Mouse (Mus musculus): Measurements from ENCODE around the gene Uba1y.
A peak's percentile ranks its signal among the peaks of the same experiment; 100 is the strongest.
"Not testable (repeated sequence)": the region's sequence is repeated elsewhere in the genome, so short reads cannot be mapped to it uniquely, and the experiment has no call there.

The Uba1y gene

DNA sequence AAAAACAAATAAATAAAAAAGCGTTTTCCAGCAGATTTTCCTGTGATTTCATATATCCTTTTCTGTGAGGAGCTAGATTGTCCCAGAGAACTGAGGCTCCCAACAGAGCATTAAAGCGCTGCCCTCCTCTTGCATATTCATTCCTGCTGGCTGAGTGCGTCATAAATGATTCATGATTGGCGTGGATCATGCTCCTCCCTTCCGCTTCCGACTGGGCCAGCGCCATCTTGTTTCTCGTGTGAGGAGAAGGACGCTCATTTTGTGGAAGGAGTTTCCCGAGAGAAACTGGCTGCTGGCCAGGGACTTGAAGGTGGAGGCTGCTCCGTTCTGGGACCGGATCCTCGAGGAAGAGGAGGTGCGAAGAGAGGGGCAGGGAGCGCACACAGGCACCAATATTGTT lies at the start of gene Uba1y:
Uba1y (plus strand) TSS at position 254 of the 400 bp plus-strand sequence.
- no peak for DNase-seq (ENCODE audit: low spot score)

DNA sequence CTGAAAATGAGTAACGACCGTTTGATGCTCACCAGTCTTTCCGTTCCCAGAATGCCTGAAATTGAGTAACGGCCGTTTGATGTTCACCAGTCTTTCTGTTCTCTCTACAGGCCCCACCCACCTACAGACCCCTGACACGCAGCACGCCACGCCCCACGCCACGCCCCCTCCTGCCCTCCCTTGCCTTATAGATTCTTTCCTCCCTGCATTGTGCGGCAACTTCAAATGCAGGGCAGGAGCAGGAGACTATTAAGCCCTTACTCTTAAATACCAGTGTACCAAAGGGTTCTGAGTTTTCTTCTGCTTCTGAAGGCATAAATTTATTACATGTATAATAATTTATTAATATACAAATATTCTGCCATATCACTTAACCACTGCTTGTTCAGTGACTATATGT lies 21.1 kb upstream of the Uba1y start, which contains the start of gene Zfy1:
Zfy1 (minus strand) TSS at position 101 of the 400 bp plus-strand sequence.
- DNase-seq (ENCODE audit: low spot score) = not testable (repeated sequence)

DNA sequence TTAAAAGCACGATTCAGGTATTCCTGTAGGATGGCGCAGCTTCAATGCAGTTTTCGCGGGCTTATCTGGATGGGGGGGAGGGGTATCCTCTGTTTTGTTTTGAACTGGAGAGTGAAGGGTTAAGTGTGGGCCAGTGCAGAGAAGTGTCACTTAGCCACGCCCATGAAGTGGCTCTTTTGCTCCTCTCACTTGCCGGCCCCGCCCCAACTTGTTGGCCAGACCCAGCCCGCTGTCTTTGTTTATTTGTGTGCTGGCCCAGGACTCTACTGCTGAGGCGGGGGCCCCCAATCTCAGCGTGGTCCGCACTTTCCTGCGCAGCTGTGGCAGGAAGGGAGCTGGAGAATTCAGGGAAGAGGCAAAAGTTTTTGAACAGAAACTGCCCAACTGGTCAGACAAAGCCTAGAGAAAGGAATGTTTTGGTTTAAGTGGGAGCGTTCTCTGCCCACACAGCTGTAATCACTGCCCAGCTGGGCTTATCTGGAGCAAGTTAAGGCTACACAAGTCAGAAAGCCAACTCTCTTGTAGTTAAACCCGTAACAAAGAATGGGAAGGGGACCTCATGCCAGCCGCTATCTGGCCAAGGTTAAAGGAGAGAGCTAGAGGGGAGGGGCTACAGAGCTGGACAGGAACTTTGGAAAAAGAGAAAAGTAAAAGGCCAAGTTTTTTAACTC lies 9.3 kb upstream of the Uba1y start:
- peak; percentile 6 for DNase-seq (ENCODE audit: low spot score)

DNA sequence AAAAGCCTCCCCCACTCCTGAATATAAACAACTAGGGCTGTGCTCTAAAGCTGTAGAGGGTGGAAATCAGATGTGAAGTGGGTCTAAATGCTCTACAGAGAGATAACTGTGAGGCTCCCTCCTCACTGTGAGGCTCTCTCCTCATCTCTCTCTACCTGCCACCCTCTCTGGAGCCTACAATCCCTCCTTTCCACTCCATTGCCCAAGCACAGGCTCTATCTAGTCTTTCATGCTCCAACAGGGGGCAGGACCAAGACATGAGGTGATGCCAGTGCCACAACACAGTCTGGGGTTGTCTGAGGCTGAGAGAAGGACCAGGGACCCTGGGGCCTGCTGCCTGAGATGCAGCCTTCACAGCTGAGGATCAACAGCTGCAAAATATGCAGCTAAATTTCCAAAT lies 54.0 kb downstream of the Uba1y start:
- no peak for DNase-seq (ENCODE audit: low spot score)

DNA sequence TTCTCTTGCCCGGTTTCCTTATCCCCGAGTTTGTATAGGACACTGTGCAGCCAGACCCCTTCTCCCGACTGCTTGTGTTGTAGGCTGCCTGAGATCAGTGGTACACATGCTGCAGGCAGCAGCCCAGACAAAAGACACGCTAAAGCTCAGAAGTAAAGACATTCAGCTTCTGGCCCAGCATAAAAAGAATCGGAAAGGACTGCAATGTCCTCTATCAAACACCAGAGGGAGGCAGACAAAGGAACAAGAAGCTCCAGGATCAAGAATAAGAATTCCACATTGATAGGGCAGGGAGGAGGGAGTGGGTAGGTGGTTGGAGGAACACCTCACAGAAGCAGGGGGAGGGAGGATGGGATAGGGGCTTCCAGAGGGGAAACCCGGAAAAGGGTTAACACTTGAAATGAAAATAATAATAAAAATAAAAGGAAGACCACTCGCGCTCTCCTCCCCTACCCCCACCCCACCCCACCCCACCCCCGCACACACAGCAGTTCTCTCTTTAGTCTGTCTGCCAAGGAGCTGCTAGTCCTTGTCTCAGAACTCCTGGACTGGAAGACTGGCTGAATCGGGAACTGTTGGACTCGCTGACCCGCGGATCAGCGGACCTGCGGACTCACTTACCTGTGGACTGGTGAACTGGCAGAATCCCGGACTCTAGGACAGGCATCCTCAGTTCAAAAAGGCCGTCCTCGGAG lies 54.6 kb downstream of the Uba1y start:
- DNase-seq (ENCODE audit: low spot score) = no peak

All from c-Kit-positive CD71-positive TER-119-positive erythroid progenitor cells, embryonic 14.5 days (primary cell).